Mouse (Mus musculus) kidney, postnatal 4 days (tissue): ENCODE measurements around the gene Dusp18.

Experiments used
- DNase-seq, 2 experiments: peaks; one replicate each; pipeline ENCODE4 v3.0.0; 2021; ENCODE audit warnings: mixed read lengths in 2 of 2

Gene Dusp18

GRCm38 (mm10) chr11:3894406-3895281, at the start of gene Dusp18, which contains the start of gene 4921536K21Rik:
Dusp18 (plus strand) TSS chr11:3895240.
4921536K21Rik (minus strand) TSS chr11:3895098.
- peak; percentile 95 to 96 for DNase-seq

GRCm38 (mm10) chr11:3846351-3846750, 48.7 kb upstream of the Dusp18 start:
- no peak for DNase-seq

GRCm38 (mm10) chr11:3849469-3850314, 45.3 kb upstream of the Dusp18 start:
- peak in 1 of 2 experiments; percentile 15 for DNase-seq

- no peak for DNase-seq
Measured at GRCm38 (mm10) chr11:3850315-3850614, 44.8 kb upstream of the Dusp18 start.

- DNase-seq = no peak
Measured at GRCm38 (mm10) chr11:3850746-3851277, 44.2 kb upstream of the Dusp18 start.

- no peak for DNase-seq
Measured at GRCm38 (mm10) chr11:3851872-3852271, 43.2 kb upstream of the Dusp18 start.

GRCm38 (mm10) chr11:3853031-3853430, 42.0 kb upstream of the Dusp18 start:
- DNase-seq = no peak

- no peak for DNase-seq
Measured at GRCm38 (mm10) chr11:3853481-3854034, 41.5 kb upstream of the Dusp18 start.

- DNase-seq = no peak
Measured at GRCm38 (mm10) chr11:3854156-3854555, 40.9 kb upstream of the Dusp18 start.

GRCm38 (mm10) chr11:3855846-3856245, 39.2 kb upstream of the Dusp18 start:
- no peak for DNase-seq

- no peak for DNase-seq
Measured at GRCm38 (mm10) chr11:3857902-3858301, 37.1 kb upstream of the Dusp18 start.

GRCm38 (mm10) chr11:3859778-3860177, 35.3 kb upstream of the Dusp18 start:
- no peak for DNase-seq

GRCm38 (mm10) chr11:3860361-3860760, 34.7 kb upstream of the Dusp18 start:
- no peak for DNase-seq

GRCm38 (mm10) chr11:3862661-3863453, 32.2 kb upstream of the Dusp18 start:
- peak in 1 of 2 experiments; percentile 9 for DNase-seq

GRCm38 (mm10) chr11:3863454-3864112, 31.5 kb upstream of the Dusp18 start, which contains the start of gene Osbp2:
Osbp2 (minus strand) TSS chr11:3863903.
- DNase-seq = peak; percentile 83 to 88

- DNase-seq = peak in 1 of 2 experiments; percentile 9
Measured at GRCm38 (mm10) chr11:3864343-3864742, 30.7 kb upstream of the Dusp18 start.

- DNase-seq = no peak
Measured at GRCm38 (mm10) chr11:3876419-3876818, 18.6 kb upstream of the Dusp18 start.

GRCm38 (mm10) chr11:3878660-3879059, 16.4 kb upstream of the Dusp18 start:
- DNase-seq = no peak

GRCm38 (mm10) chr11:3879836-3880235, 15.2 kb upstream of the Dusp18 start:
- DNase-seq = peak; percentile 81 to 82

- no peak for DNase-seq
Measured at GRCm38 (mm10) chr11:3883711-3884110, 11.3 kb upstream of the Dusp18 start.

GRCm38 (mm10) chr11:3887331-3887730, 7.7 kb upstream of the Dusp18 start:
- DNase-seq = no peak

GRCm38 (mm10) chr11:3893970-3894369, 1.1 kb upstream of the Dusp18 start:
- no peak for DNase-seq
